Comparison of ENCODE assay signal across 8 mouse cellular contexts in genomic region chr11:116273469-116274044, GRCm38 (mm10). TPM values are rescaled to one million over a fixed set of nuclear protein-coding genes. Genes with fewer than 3 reads are reported as not detected.
DNase-seq lines count a peak whose midpoint lies in the region; ATAC-seq and TF ChIP-seq lines count a peak whose summit lies in the region.

No protein-coding gene starts in this region.

- peaks cover 8% of the 10 kb centered on the region; the same call in 1 of the 2 replicates for H3K4me1 ChIP-seq in kidney, adult 2 months (ENCODE audit: control insufficient read depth, insufficient read depth, low read length)
- H3K4me1 ChIP-seq in hindbrain, embryonic 11.5 days (replicated peaks; ENCODE audit: control insufficient read depth, insufficient read depth, low read length) = peaks cover 7% of the 10 kb centered on the region; the same call in 1 of the 2 replicates
- H3K4me1 ChIP-seq in midbrain, embryonic 11.5 days (ENCODE audit: control insufficient read depth, insufficient read depth, low read length) = peaks cover 17% of the 10 kb centered on the region

- H3K4me3 ChIP-seq in kidney, adult 2 months (ENCODE audit: insufficient read depth, low read depth, low read length) = peak overlapping the region; percentile 80
- H3K4me3 ChIP-seq in hindbrain, embryonic 11.5 days (ENCODE audit: low read depth, low read length) = peak overlapping the region; percentile 90
- peak overlapping the region; percentile 96 for H3K4me3 ChIP-seq in midbrain, embryonic 11.5 days (ENCODE audit: low read depth, low read length)

- no peaks in the 10 kb centered on the region for H3K9me3 ChIP-seq in hindbrain, embryonic 11.5 days (ENCODE audit: control insufficient read depth, low read length)
- no peaks in the 10 kb centered on the region for H3K9me3 ChIP-seq in midbrain, embryonic 11.5 days (ENCODE audit: control insufficient read depth, low read length)

- 1% methylated on average over 39 of the region's 39 CpGs for WGBS in kidney, adult 2 months
- under 1% methylated on average over 39 of the region's 39 CpGs for WGBS in hindbrain, embryonic 11.5 days
- WGBS in midbrain, embryonic 11.5 days = under 1% methylated on average over 37 of the region's 39 CpGs

- H3K27ac ChIP-seq in kidney, adult 2 months (ENCODE audit: insufficient read depth, low read depth, low read length) = no peak overlapping the region
- H3K27ac ChIP-seq in hindbrain, embryonic 11.5 days (ENCODE audit: low read depth, low read length) = peak overlapping the region; percentile 83; the same call in 1 of the 2 replicates
- peak overlapping the region; percentile 41; the same call in 1 of the 2 replicates for H3K27ac ChIP-seq in midbrain, embryonic 11.5 days (ENCODE audit: low read depth, low read length)

- H3K27me3 ChIP-seq in kidney, adult 2 months (replicated peaks; ENCODE audit: control insufficient read depth, insufficient read depth, low read length) = no peaks in the 10 kb centered on the region
- no peaks in the 10 kb centered on the region for H3K27me3 ChIP-seq in hindbrain, embryonic 11.5 days (ENCODE audit: control insufficient read depth, insufficient read depth, low read length)
- H3K27me3 ChIP-seq in midbrain, embryonic 11.5 days (ENCODE audit: control insufficient read depth, insufficient read depth, low read length) = no peaks in the 10 kb centered on the region

- peak overlapping the region; percentile 84 for H3K9ac ChIP-seq in hindbrain, embryonic 11.5 days (ENCODE audit: low read depth, low read length)
- H3K9ac ChIP-seq in midbrain, embryonic 11.5 days (ENCODE audit: low read length) = peak overlapping the region; percentile 93

- peak overlapping the region; percentile 84 for H3K4me2 ChIP-seq in hindbrain, embryonic 11.5 days (replicated peaks; ENCODE audit: low read depth, low read length)
- peak overlapping the region; percentile 95 for H3K4me2 ChIP-seq in midbrain, embryonic 11.5 days

- peak; percentile 31 for ATAC-seq in activated CD4-positive, CD25-positive, alpha-beta regulatory T cell, adult 4 months
- peak; percentile 68 for ATAC-seq in hindbrain, embryonic 11.5 days (ENCODE audit: low FRiP score)
- ATAC-seq in midbrain, embryonic 11.5 days (ENCODE audit: low FRiP score) = peak; percentile 69

- TF ChIP-seq CTCF in kidney, adult 2 months (conservative IDR thresholded peaks at IDR 0.05; ENCODE audit: insufficient read depth, insufficient read length, low read depth, low read length) = no peak

- no peak for TF ChIP-seq POLR2A in kidney, adult 2 months (IDR thresholded peaks at IDR 0.05; ENCODE audit: low read depth, low read length)

- DNase-seq in kidney, adult 2 months = no peak
- DNase-seq in kidney, postnatal 36 days = no peak
- no peak for DNase-seq in hindbrain, embryonic 11.5 days (ENCODE audit: low spot score)
- DNase-seq in midbrain, embryonic 11.5 days (ENCODE audit: low spot score, missing footprints) = peak; percentile 88
- no peak for DNase-seq in left cerebral cortex, adult 8-10 months (ENCODE audit: low spot score in 2 of 2)
- no peak for DNase-seq in gastrocnemius, adult 8-10 months (ENCODE audit: low spot score in 2 of 2)
- DNase-seq in embryo, embryonic 9.5 days (ENCODE audit: extremely low spot score) = no peak

- no peaks in the 10 kb centered on the region for H3K36me3 ChIP-seq in kidney, adult 2 months (ENCODE audit: control insufficient read depth, insufficient read depth, low read length)
- H3K36me3 ChIP-seq in hindbrain, embryonic 11.5 days (ENCODE audit: control insufficient read depth, insufficient read depth, low read length) = no peaks in the 10 kb centered on the region
- no peaks in the 10 kb centered on the region; the same call in 1 of the 2 replicates for H3K36me3 ChIP-seq in midbrain, embryonic 11.5 days (ENCODE audit: control insufficient read depth, insufficient read depth, low read length)

RNA-seq across cellular contexts. Expression of gene Srp68, which starts 0.5 kb away (rescaled TPM):
- polyA plus RNA-seq in kidney, adult 2 months (2012; rRNA removed) = 53.7 and 53.8 TPM in 2 replicates
- polyA plus RNA-seq in activated CD4-positive, CD25-positive, alpha-beta regulatory T cell, adult 4 months (2017; shearing (Covaris generic)) = 10 to 100 TPM; 33.1 to 42.4 TPM
- 72.4 and 74.0 TPM in 2 replicates for polyA plus RNA-seq in hindbrain, embryonic 11.5 days (2014; fragmentation: Nextera tagmentation; extraction: Ambion mirVana)
- polyA plus RNA-seq in midbrain, embryonic 11.5 days (2014; fragmentation: Nextera tagmentation; extraction: Ambion mirVana) = 72.8 and 78.6 TPM in 2 replicates
- total RNA-seq in left cerebral cortex, adult 8-10 months (2022) = 10 to 100 TPM; 66.5 to 72.8 (median 70.5) TPM
- total RNA-seq in gastrocnemius, adult 8-10 months (2022) = 10 to 100 TPM; 86.7 to 99.9 (median 90.8) TPM

RNA-seq across cellular contexts. Expression of gene Galr2, which starts 7.2 kb away (rescaled TPM):
- polyA plus RNA-seq in kidney, adult 2 months (2012; rRNA removed) = 3.3 and 5.3 TPM in 2 replicates
- polyA plus RNA-seq in activated CD4-positive, CD25-positive, alpha-beta regulatory T cell, adult 4 months (2017; shearing (Covaris generic)) = not detected
- 0.42 and 0.54 TPM in 2 replicates for polyA plus RNA-seq in hindbrain, embryonic 11.5 days (2014; fragmentation: Nextera tagmentation; extraction: Ambion mirVana)
- 0.07 and 0.34 TPM in 2 replicates for polyA plus RNA-seq in midbrain, embryonic 11.5 days (2014; fragmentation: Nextera tagmentation; extraction: Ambion mirVana)
- total RNA-seq in left cerebral cortex, adult 8-10 months (2022) = not detected
- total RNA-seq in gastrocnemius, adult 8-10 months (2022) = under 1 TPM in 2 of 4 experiments, not detected in 2; 0.20 to 0.24 TPM

RNA-seq across cellular contexts. Expression of gene Exoc7, which starts 33.5 kb away (rescaled TPM):
- 33.2 and 33.5 TPM in 2 replicates for polyA plus RNA-seq in kidney, adult 2 months (2012; rRNA removed)
- 10 to 100 TPM; 49.2 to 80.4 TPM for polyA plus RNA-seq in activated CD4-positive, CD25-positive, alpha-beta regulatory T cell, adult 4 months (2017; shearing (Covaris generic))
- 66.2 and 68.3 TPM in 2 replicates for polyA plus RNA-seq in hindbrain, embryonic 11.5 days (2014; fragmentation: Nextera tagmentation; extraction: Ambion mirVana)
- polyA plus RNA-seq in midbrain, embryonic 11.5 days (2014; fragmentation: Nextera tagmentation; extraction: Ambion mirVana) = 59.9 and 61.3 TPM in 2 replicates
- total RNA-seq in left cerebral cortex, adult 8-10 months (2022) = 100 to 1,000 TPM in 3 of 4 experiments, 10 to 100 TPM in 1; 99.6 to 115 (median 106) TPM
- total RNA-seq in gastrocnemius, adult 8-10 months (2022) = 10 to 100 TPM; 62.3 to 84.9 (median 73.3) TPM

RNA-seq across cellular contexts. Expression of gene Evpl, which starts 35.7 kb away (rescaled TPM):
- polyA plus RNA-seq in kidney, adult 2 months (2012; rRNA removed) = 6.8 and 7.1 TPM in 2 replicates
- polyA plus RNA-seq in activated CD4-positive, CD25-positive, alpha-beta regulatory T cell, adult 4 months (2017; shearing (Covaris generic)) = not detected
- 0.49 and 0.52 TPM in 2 replicates for polyA plus RNA-seq in hindbrain, embryonic 11.5 days (2014; fragmentation: Nextera tagmentation; extraction: Ambion mirVana)
- 0.26 TPM in 2 replicates for polyA plus RNA-seq in midbrain, embryonic 11.5 days (2014; fragmentation: Nextera tagmentation; extraction: Ambion mirVana)
- 1 to 10 TPM; 2.1 to 2.8 (median 2.5) TPM for total RNA-seq in left cerebral cortex, adult 8-10 months (2022)
- total RNA-seq in gastrocnemius, adult 8-10 months (2022) = under 1 TPM in 1 of 4 experiments, not detected in 3; 0.04 TPM
